Mouse (Mus musculus) thymus, adult 2 months (tissue): ENCODE data around the gene Car10.

Experiments used
- CTCF ChIP-seq: fragments of 200-500 bp; IDR thresholded peaks from 2 replicates; pipeline ENCODE4 v1.5.1; 2012; ENCODE audit warnings: mild to moderate bottlenecking, control low read depth, low read length, moderate library complexity, borderline replicate concordance; ENCODE audit not compliant: control insufficient read depth, poor library complexity, insufficient read depth; ENCODE audit errors: extremely low read depth
- POLR2A ChIP-seq: fragments of 200-500 bp; IDR thresholded peaks from 2 replicates; pipeline ENCODE4 v1.6.1; 2012; ENCODE audit warnings: mild to moderate bottlenecking, low read length, control low read depth, moderate library complexity; ENCODE audit not compliant: control insufficient read depth, poor library complexity, insufficient read depth; ENCODE audit errors: extremely low read depth

DNA sequence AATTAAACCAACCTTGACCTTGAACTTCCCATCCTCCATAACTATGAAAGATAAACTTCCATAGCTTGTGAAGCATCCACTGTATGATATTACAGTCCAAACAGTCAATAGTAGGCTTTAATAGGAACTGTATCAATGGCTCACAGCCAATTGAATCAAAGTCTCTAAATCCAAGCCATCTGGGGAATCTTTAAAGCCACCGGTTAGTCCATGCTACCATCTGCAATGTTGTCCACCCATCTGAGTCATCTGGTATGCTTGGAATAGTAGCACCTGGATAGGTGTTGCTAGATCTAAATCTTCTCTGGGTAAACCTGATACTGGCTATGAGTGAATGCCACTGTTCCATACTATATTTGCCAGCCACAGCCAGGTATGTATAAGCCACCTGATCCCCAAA is 509.3 kb downstream of the Car10 start:
- TF ChIP-seq CTCF: no peak
- no peak for TF ChIP-seq POLR2A
